Mouse (Mus musculus): ENCODE measurements around the gene Serf1. TPM values are rescaled to one million over a fixed set of nuclear protein-coding genes. Genes with fewer than 3 reads are reported as not detected.
A peak's percentile ranks its signal among the peaks of the same experiment; 100 is the strongest.

Gene Serf1
- total and polyA plus RNA-seq, 2 experiments from 2014 or later, result 110 to 389 TPM

DNA sequence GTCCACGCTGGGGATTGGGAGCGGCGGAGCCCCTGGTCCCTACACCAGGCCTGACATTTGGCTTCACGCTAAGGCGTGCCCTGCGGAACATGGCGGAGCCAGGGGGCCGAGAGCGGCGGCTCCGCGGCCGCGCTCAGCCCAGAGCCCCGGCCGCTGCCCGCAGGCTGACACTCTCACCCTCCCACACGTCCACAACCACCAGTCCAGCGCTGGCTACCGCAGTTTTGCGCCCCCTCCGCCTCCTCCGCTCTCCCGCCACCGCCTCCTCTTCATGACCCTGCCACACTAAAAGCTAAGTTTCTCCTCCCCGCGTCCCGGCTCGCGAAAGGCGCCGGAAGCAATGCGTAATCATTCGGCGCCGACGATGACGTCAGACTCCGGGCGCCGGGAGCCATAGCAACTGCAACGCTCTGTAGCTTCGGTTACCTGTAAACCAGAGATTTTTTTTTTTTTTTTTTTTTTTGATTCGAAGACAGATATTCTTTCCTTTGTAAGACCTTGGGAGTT lies 4.0 kb upstream of the Serf1 start, which contains the start of gene Bdp1:
Gene Bdp1, minus strand, starts transcription at position 323 of the 507 bp plus-strand sequence.
- peak; percentile 95 for DNase-seq (ENCODE audit: low spot score)
- Histone ChIP-seq H3K9me3 (ENCODE audit: low read length) (no peaks in the 10 kb centered on the region), H3K4me1 (ENCODE audit: insufficient read depth, low read length) (peaks cover 6% of the 10 kb centered on the region), H3K27ac (ENCODE audit: low read depth, low read length) (peak within 1 kb of the TSS; percentile 64), H3K4me2 (ENCODE audit: low read depth, low read length, poor library complexity, severe bottlenecking) (peak within 1 kb of the TSS; percentile 80), H3K36me3 (ENCODE audit: insufficient read depth, low read length) (no peaks in the 10 kb centered on the region), H3K4me3 (ENCODE audit: low read depth, low read length) (peak within 1 kb of the TSS; percentile 79), H3K9ac (replicated peaks; ENCODE audit: low read length, poor library complexity, severe bottlenecking) (peak within 1 kb of the TSS; percentile 73), H3K27me3 (ENCODE audit: insufficient read depth, low read length) (no peaks in the 10 kb centered on the region)
- ATAC-seq (ENCODE audit: low FRiP score), result peak; percentile 81
- TF ChIP-seq CTCF (IDR thresholded peaks at IDR 0.05), result no peak
- under 1% methylated on average over 43 of the region's 44 CpGs for WGBS

DNA sequence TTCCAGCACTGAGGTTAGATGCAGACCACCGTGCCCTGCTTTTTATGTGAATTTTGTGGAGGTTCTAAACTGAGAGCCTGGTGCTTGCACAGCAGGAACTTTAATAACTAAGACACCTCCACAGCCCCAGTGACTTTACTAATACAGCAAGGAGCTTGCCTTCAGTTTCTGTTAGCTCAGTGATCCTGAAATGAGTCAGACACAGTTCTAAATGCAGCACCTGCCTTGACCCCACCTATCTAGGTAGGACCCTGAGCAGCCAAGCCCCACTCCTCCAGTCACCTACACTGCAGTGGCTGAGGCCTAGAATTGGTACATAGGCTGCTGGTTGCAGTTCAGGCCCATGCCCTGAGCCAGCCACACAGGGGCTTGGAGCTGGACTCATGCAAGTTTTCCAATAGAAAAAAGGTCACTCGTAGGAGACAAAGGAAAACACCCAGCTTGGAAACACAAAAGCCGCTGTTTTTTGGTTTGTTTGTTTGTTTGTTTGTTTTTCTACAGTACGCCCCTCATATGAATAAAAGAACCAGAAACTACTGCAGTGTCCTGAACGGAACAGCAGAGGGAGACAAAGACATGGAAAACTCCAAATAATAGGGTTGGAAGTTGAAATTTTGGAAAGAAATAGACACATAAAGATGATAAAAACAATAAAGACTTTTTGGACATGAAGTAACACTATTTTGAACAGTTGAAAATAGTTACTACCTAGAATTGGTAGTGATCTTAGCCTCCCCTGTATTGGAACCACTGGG lies 4.6 kb downstream of the Serf1 start:
- no peak overlapping the region for H3K27ac ChIP-seq (ENCODE audit: low read depth, low read length)
- peak; percentile 57 for DNase-seq (ENCODE audit: low spot score)
- no peak overlapping the region for H3K4me2 ChIP-seq (ENCODE audit: low read depth, low read length, poor library complexity, severe bottlenecking)
- H3K27me3 ChIP-seq (ENCODE audit: insufficient read depth, low read length), result no peaks in the 10 kb centered on the region
- H3K9me3 ChIP-seq (ENCODE audit: low read length), result no peaks in the 10 kb centered on the region
- peak; percentile 81 for TF ChIP-seq CTCF (IDR thresholded peaks at IDR 0.05)
- WGBS, result 39% methylated on average over 5 of the region's 5 CpGs
- H3K4me1 ChIP-seq (ENCODE audit: insufficient read depth, low read length), result no peaks in the 10 kb centered on the region; the same call in 1 of the 2 replicates
- ATAC-seq (ENCODE audit: low FRiP score), result no peak
- H3K4me3 ChIP-seq (ENCODE audit: low read depth, low read length), result no peak overlapping the region
- H3K9ac ChIP-seq (replicated peaks; ENCODE audit: low read length, poor library complexity, severe bottlenecking), result no peak overlapping the region
- peaks cover 17% of the 10 kb centered on the region for H3K36me3 ChIP-seq (ENCODE audit: insufficient read depth, low read length)

- TF ChIP-seq CTCF (IDR thresholded peaks at IDR 0.05), result no peak
- Histone ChIP-seq H3K36me3 (ENCODE audit: insufficient read depth, low read length) (peaks cover 16% of the 10 kb centered on the region), H3K4me2 (ENCODE audit: low read depth, low read length, poor library complexity, severe bottlenecking) (peak overlapping the region; percentile 91), H3K4me1 (ENCODE audit: insufficient read depth, low read length) (peaks cover 7% of the 10 kb centered on the region; the same call in 1 of the 2 replicates), H3K27ac (ENCODE audit: low read depth, low read length) (no peak overlapping the region), H3K9me3 (ENCODE audit: low read length) (no peaks in the 10 kb centered on the region), H3K4me3 (ENCODE audit: low read depth, low read length) (peak overlapping the region; percentile 97), H3K27me3 (ENCODE audit: insufficient read depth, low read length) (no peaks in the 10 kb centered on the region), H3K9ac (replicated peaks; ENCODE audit: low read length, poor library complexity, severe bottlenecking) (no peak overlapping the region)
- peak; percentile 24; the same call in 1 of the 2 replicates for ATAC-seq (ENCODE audit: low FRiP score)
- WGBS, result 91% methylated on average over 3 of the region's 3 CpGs
- no peak for DNase-seq (ENCODE audit: low spot score)
Observed at GRCm38 (mm10) chr13:100123970-100124369, 16.2 kb downstream of the Serf1 start.

GRCm38 (mm10) chr13:100124423-100125257 lies 16.8 kb downstream of the Serf1 start, which contains the start of gene Smn1:
Gene Smn1 (plus strand): TSS chr13:100124852.
- peak within 1 kb of the TSS; percentile 84 for H3K9ac ChIP-seq (replicated peaks; ENCODE audit: low read length, poor library complexity, severe bottlenecking)

DNA sequence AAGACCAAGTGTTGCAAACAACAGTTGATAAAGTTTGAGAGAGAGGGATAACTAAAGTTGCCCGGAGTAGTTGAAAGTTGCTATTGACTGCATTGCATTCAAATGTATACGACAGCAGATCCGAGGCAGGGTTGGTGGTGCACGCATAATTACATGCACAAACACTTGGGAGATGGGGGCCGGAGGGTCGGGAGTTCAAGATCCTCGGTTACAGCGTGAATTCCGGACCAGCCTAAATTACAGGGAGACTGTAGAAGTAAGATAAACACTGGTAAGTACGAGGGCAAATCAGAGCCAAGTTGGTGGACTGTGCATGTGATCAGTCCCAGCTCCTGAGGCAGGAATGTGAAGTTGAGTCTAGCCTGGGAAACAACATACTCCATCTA lies 17.4 kb downstream of the Serf1 start:
- TF ChIP-seq CTCF (IDR thresholded peaks at IDR 0.05), result no peak
- H3K36me3 ChIP-seq (ENCODE audit: insufficient read depth, low read length), result peaks cover 17% of the 10 kb centered on the region
- DNase-seq (ENCODE audit: low spot score) (no peak), ATAC-seq (ENCODE audit: low FRiP score) (peak; percentile 10; the same call in 1 of the 2 replicates)
- no peaks in the 10 kb centered on the region for H3K9me3 ChIP-seq (ENCODE audit: low read length)
- 3% methylated on average over 10 of the region's 10 CpGs for WGBS
- no peaks in the 10 kb centered on the region for H3K27me3 ChIP-seq (ENCODE audit: insufficient read depth, low read length)
- peaks cover 7% of the 10 kb centered on the region; the same call in 1 of the 2 replicates for H3K4me1 ChIP-seq (ENCODE audit: insufficient read depth, low read length)
- H3K27ac ChIP-seq (ENCODE audit: low read depth, low read length), result no peak overlapping the region
- peak overlapping the region; percentile 91 for H3K4me2 ChIP-seq (ENCODE audit: low read depth, low read length, poor library complexity, severe bottlenecking)
- peak overlapping the region; percentile 97 for H3K4me3 ChIP-seq (ENCODE audit: low read depth, low read length)
- H3K9ac ChIP-seq (replicated peaks; ENCODE audit: low read length, poor library complexity, severe bottlenecking), result peak overlapping the region; percentile 84

More at GRCm38 (mm10) chr13:100124423-100125257, 16.8 kb downstream of the Serf1 start, which contains the start of gene Smn1:
- DNase-seq (ENCODE audit: low spot score), result peak; percentile 97
- WGBS, result 4% methylated on average over 42 of the region's 42 CpGs
- ATAC-seq (ENCODE audit: low FRiP score), result peak; percentile 98
- Histone ChIP-seq H3K4me1 (ENCODE audit: insufficient read depth, low read length) (peaks cover 7% of the 10 kb centered on the region; the same call in 1 of the 2 replicates), H3K27ac (ENCODE audit: low read depth, low read length) (peak within 1 kb of the TSS; percentile 73), H3K4me3 (ENCODE audit: low read depth, low read length) (peak within 1 kb of the TSS; percentile 97), H3K36me3 (ENCODE audit: insufficient read depth, low read length) (peaks cover 17% of the 10 kb centered on the region), H3K4me2 (ENCODE audit: low read depth, low read length, poor library complexity, severe bottlenecking) (peak within 1 kb of the TSS; percentile 91), H3K27me3 (ENCODE audit: insufficient read depth, low read length) (no peaks in the 10 kb centered on the region), H3K9me3 (ENCODE audit: low read length) (no peaks in the 10 kb centered on the region)
- TF ChIP-seq CTCF (IDR thresholded peaks at IDR 0.05), result no peak; the same call in 1 of the 2 replicates

All from midbrain, postnatal 0 days (tissue).